Mouse (Mus musculus): ENCODE data around the gene Tmem25.

GRCm38 (mm10) chr9:44810316-44810715, 11.2 kb upstream of the Tmem25 start:
- no peak for TF ChIP-seq USF1 (IDR thresholded peaks at IDR 0.05; ENCODE audit: low read depth, low read length)
- TF ChIP-seq CTCF (conservative IDR thresholded peaks at IDR 0.05 in 1 of 2, IDR thresholded peaks at IDR 0.05 in 1 of 2; ENCODE audit: low read depth in 2 of 2, low read length in 2 of 2), result no peak
- no peak for TF ChIP-seq KAT2A (IDR thresholded peaks at IDR 0.05; ENCODE audit: insufficient replicate concordance, low read length)
- TF ChIP-seq RCOR1 (conservative IDR thresholded peaks at IDR 0.05; ENCODE audit: low read depth, low read length), result no peak
- TF ChIP-seq POLR2A (IDR thresholded peaks at IDR 0.05; ENCODE audit: low read depth, low read length), result no peak

All from CH12.LX (cell line).